Mouse (Mus musculus): ENCODE results near the gene Stxbp3. TPM values are rescaled to one million over a fixed set of nuclear protein-coding genes. Genes with fewer than 3 reads are reported as not detected.

Gene Stxbp3
- polyA plus RNA-seq, 1 experiment from 2014 or later, result 32.1 TPM

- Histone ChIP-seq H3K4me1 (ENCODE audit: control insufficient read depth, insufficient read depth, low read length) (no peaks in the 10 kb centered on the region), H3K9ac (ENCODE audit: low read depth, low read length) (no peak overlapping the region), H3K27me3 (ENCODE audit: control insufficient read depth, insufficient read depth, low read length) (no peaks in the 10 kb centered on the region), H3K4me2 (replicated peaks; ENCODE audit: low read depth, low read length) (no peak overlapping the region), H3K4me3 (ENCODE audit: low read length) (no peak overlapping the region), H3K27ac (ENCODE audit: low read depth, low read length) (no peak overlapping the region), H3K36me3 (ENCODE audit: control insufficient read depth, insufficient read depth, low read length) (peaks cover 51% of the 10 kb centered on the region), H3K9me3 (ENCODE audit: control insufficient read depth, low read length) (no peaks in the 10 kb centered on the region)
- ATAC-seq (ENCODE audit: low FRiP score, low TSS enrichment), result no peak
- 90% methylated on average over 6 of the region's 6 CpGs for WGBS
Measured at GRCm38 (mm10) chr3:108797723-108798122, 42.6 kb downstream of the Stxbp3 start.

GRCm38 (mm10) chr3:108796386-108796785 lies 43.9 kb downstream of the Stxbp3 start:
- Histone ChIP-seq H3K4me2 (replicated peaks; ENCODE audit: low read depth, low read length) (no peak overlapping the region), H3K9ac (ENCODE audit: low read depth, low read length) (no peak overlapping the region), H3K4me1 (ENCODE audit: control insufficient read depth, insufficient read depth, low read length) (no peaks in the 10 kb centered on the region), H3K4me3 (ENCODE audit: low read length) (no peak overlapping the region), H3K36me3 (ENCODE audit: control insufficient read depth, insufficient read depth, low read length) (peaks cover 53% of the 10 kb centered on the region), H3K27me3 (ENCODE audit: control insufficient read depth, insufficient read depth, low read length) (no peaks in the 10 kb centered on the region), H3K9me3 (ENCODE audit: control insufficient read depth, low read length) (no peaks in the 10 kb centered on the region), H3K27ac (ENCODE audit: low read depth, low read length) (no peak overlapping the region)
- no peak for ATAC-seq (ENCODE audit: low FRiP score, low TSS enrichment)
- WGBS, result 87% methylated on average over 4 of the region's 4 CpGs

- Histone ChIP-seq H3K27ac (ENCODE audit: low read depth, low read length) (no peak overlapping the region), H3K9me3 (ENCODE audit: control insufficient read depth, low read length) (no peaks in the 10 kb centered on the region), H3K9ac (ENCODE audit: low read depth, low read length) (no peak overlapping the region), H3K36me3 (ENCODE audit: control insufficient read depth, insufficient read depth, low read length) (peaks cover 46% of the 10 kb centered on the region), H3K4me3 (ENCODE audit: low read length) (no peak overlapping the region), H3K27me3 (ENCODE audit: control insufficient read depth, insufficient read depth, low read length) (no peaks in the 10 kb centered on the region), H3K4me2 (replicated peaks; ENCODE audit: low read depth, low read length) (no peak overlapping the region), H3K4me1 (ENCODE audit: control insufficient read depth, insufficient read depth, low read length) (no peaks in the 10 kb centered on the region)
- ATAC-seq (ENCODE audit: low FRiP score, low TSS enrichment), result no peak
- 90% methylated on average over 7 of the region's 7 CpGs for WGBS
Measured at GRCm38 (mm10) chr3:108795554-108796299, 44.6 kb downstream of the Stxbp3 start.

GRCm38 (mm10) chr3:108794780-108795179 lies 45.5 kb downstream of the Stxbp3 start:
- 83% methylated on average over 9 of the region's 9 CpGs for WGBS
- no peak for ATAC-seq (ENCODE audit: low FRiP score, low TSS enrichment)
- no peaks in the 10 kb centered on the region for H3K4me1 ChIP-seq (ENCODE audit: control insufficient read depth, insufficient read depth, low read length)
- H3K4me2 ChIP-seq (replicated peaks; ENCODE audit: low read depth, low read length), result no peak overlapping the region
- H3K9me3 ChIP-seq (ENCODE audit: control insufficient read depth, low read length), result no peaks in the 10 kb centered on the region
- no peak overlapping the region for H3K9ac ChIP-seq (ENCODE audit: low read depth, low read length)
- no peak overlapping the region for H3K27ac ChIP-seq (ENCODE audit: low read depth, low read length)
- H3K36me3 ChIP-seq (ENCODE audit: control insufficient read depth, insufficient read depth, low read length), result peaks cover 37% of the 10 kb centered on the region
- H3K27me3 ChIP-seq (ENCODE audit: control insufficient read depth, insufficient read depth, low read length), result no peaks in the 10 kb centered on the region
- H3K4me3 ChIP-seq (ENCODE audit: low read length), result no peak overlapping the region

GRCm38 (mm10) chr3:108792420-108792819 lies 47.9 kb downstream of the Stxbp3 start:
- H3K4me3 ChIP-seq (ENCODE audit: low read length), result no peak overlapping the region
- H3K36me3 ChIP-seq (ENCODE audit: control insufficient read depth, insufficient read depth, low read length), result peaks cover 24% of the 10 kb centered on the region
- no peaks in the 10 kb centered on the region for H3K27me3 ChIP-seq (ENCODE audit: control insufficient read depth, insufficient read depth, low read length)
- no peak overlapping the region for H3K27ac ChIP-seq (ENCODE audit: low read depth, low read length)
- no peak overlapping the region for H3K9ac ChIP-seq (ENCODE audit: low read depth, low read length)
- H3K4me1 ChIP-seq (ENCODE audit: control insufficient read depth, insufficient read depth, low read length), result peaks cover 7% of the 10 kb centered on the region; the same call in 1 of the 2 replicates
- H3K9me3 ChIP-seq (ENCODE audit: control insufficient read depth, low read length), result no peaks in the 10 kb centered on the region
- no peak for ATAC-seq (ENCODE audit: low FRiP score, low TSS enrichment)
- H3K4me2 ChIP-seq (replicated peaks; ENCODE audit: low read depth, low read length), result no peak overlapping the region

- no peak overlapping the region for H3K4me3 ChIP-seq (ENCODE audit: low read length)
- H3K4me2 ChIP-seq (replicated peaks; ENCODE audit: low read depth, low read length), result no peak overlapping the region
- no peak overlapping the region for H3K27ac ChIP-seq (ENCODE audit: low read depth, low read length)
- peaks cover 7% of the 10 kb centered on the region; the same call in 1 of the 2 replicates for H3K4me1 ChIP-seq (ENCODE audit: control insufficient read depth, insufficient read depth, low read length)
- H3K36me3 ChIP-seq (ENCODE audit: control insufficient read depth, insufficient read depth, low read length), result peaks cover 17% of the 10 kb centered on the region
- no peaks in the 10 kb centered on the region for H3K27me3 ChIP-seq (ENCODE audit: control insufficient read depth, insufficient read depth, low read length)
- no peak overlapping the region for H3K9ac ChIP-seq (ENCODE audit: low read depth, low read length)
- ATAC-seq (ENCODE audit: low FRiP score, low TSS enrichment), result no peak
- no peaks in the 10 kb centered on the region for H3K9me3 ChIP-seq (ENCODE audit: control insufficient read depth, low read length)
- 86% methylated on average over 7 of the region's 7 CpGs for WGBS
Measured at GRCm38 (mm10) chr3:108791054-108791706, 49.1 kb downstream of the Stxbp3 start.

GRCm38 (mm10) chr3:108790499-108790898 lies 49.8 kb downstream of the Stxbp3 start:
- peaks cover 7% of the 10 kb centered on the region; the same call in 1 of the 2 replicates for H3K4me1 ChIP-seq (ENCODE audit: control insufficient read depth, insufficient read depth, low read length)
- no peaks in the 10 kb centered on the region for H3K9me3 ChIP-seq (ENCODE audit: control insufficient read depth, low read length)
- H3K9ac ChIP-seq (ENCODE audit: low read depth, low read length), result no peak overlapping the region
- no peak overlapping the region for H3K4me3 ChIP-seq (ENCODE audit: low read length)
- no peak overlapping the region for H3K4me2 ChIP-seq (replicated peaks; ENCODE audit: low read depth, low read length)
- WGBS, result 87% methylated on average over 3 of the region's 3 CpGs
- peaks cover 17% of the 10 kb centered on the region for H3K36me3 ChIP-seq (ENCODE audit: control insufficient read depth, insufficient read depth, low read length)
- H3K27me3 ChIP-seq (ENCODE audit: control insufficient read depth, insufficient read depth, low read length), result no peaks in the 10 kb centered on the region
- ATAC-seq (ENCODE audit: low FRiP score, low TSS enrichment), result no peak
- H3K27ac ChIP-seq (ENCODE audit: low read depth, low read length), result no peak overlapping the region

GRCm38 (mm10) chr3:108789299-108789698 lies 51.0 kb downstream of the Stxbp3 start:
- Histone ChIP-seq H3K9me3 (ENCODE audit: control insufficient read depth, low read length) (no peaks in the 10 kb centered on the region), H3K4me1 (ENCODE audit: control insufficient read depth, insufficient read depth, low read length) (peaks cover 7% of the 10 kb centered on the region; the same call in 1 of the 2 replicates), H3K4me2 (replicated peaks; ENCODE audit: low read depth, low read length) (no peak overlapping the region), H3K4me3 (ENCODE audit: low read length) (no peak overlapping the region), H3K27ac (ENCODE audit: low read depth, low read length) (no peak overlapping the region), H3K36me3 (ENCODE audit: control insufficient read depth, insufficient read depth, low read length) (peaks cover 11% of the 10 kb centered on the region), H3K27me3 (ENCODE audit: control insufficient read depth, insufficient read depth, low read length) (no peaks in the 10 kb centered on the region), H3K9ac (ENCODE audit: low read depth, low read length) (no peak overlapping the region)
- 74% methylated on average over 5 of the region's 5 CpGs for WGBS
- ATAC-seq (ENCODE audit: low FRiP score, low TSS enrichment), result no peak

GRCm38 (mm10) chr3:108788455-108788794 lies 51.9 kb downstream of the Stxbp3 start:
- Histone ChIP-seq H3K4me1 (ENCODE audit: control insufficient read depth, insufficient read depth, low read length) (peaks cover 7% of the 10 kb centered on the region; the same call in 1 of the 2 replicates), H3K27ac (ENCODE audit: low read depth, low read length) (no peak overlapping the region), H3K36me3 (ENCODE audit: control insufficient read depth, insufficient read depth, low read length) (peaks cover 11% of the 10 kb centered on the region), H3K9ac (ENCODE audit: low read depth, low read length) (no peak overlapping the region), H3K9me3 (ENCODE audit: control insufficient read depth, low read length) (no peaks in the 10 kb centered on the region), H3K27me3 (ENCODE audit: control insufficient read depth, insufficient read depth, low read length) (no peaks in the 10 kb centered on the region), H3K4me3 (ENCODE audit: low read length) (no peak overlapping the region), H3K4me2 (replicated peaks; ENCODE audit: low read depth, low read length) (no peak overlapping the region)
- no peak for ATAC-seq (ENCODE audit: low FRiP score, low TSS enrichment)
- WGBS, result 82% methylated on average over 4 of the region's 4 CpGs
